Mouse (Mus musculus) liver, postnatal 0 days (tissue): ENCODE measurements at regions not wholly inside any gene's neighbourhood (a gene's known extent, or its start where the extent isn't known, plus 50 kb on each side); places are given as distances from the start of the nearest gene placed in this dataset.

Experiments used
- ATAC-seq: fragments of 200-750 bp; cut with Nextera tagmentation; 2 replicates; pipeline ENCODE4 v1.8.0; 2017; ENCODE audit warnings: mild to moderate bottlenecking, moderate library complexity
- DNase-seq: peaks from one replicate; pipeline ENCODE4 v3.0.0-alpha.2; 2016
- H3K27ac ChIP-seq: fragments of 300-500 bp; sonication (generic); 2 replicates; pipeline ENCODE4 v1.5.1; 2014; ENCODE audit warnings: antibody characterized with exemption, moderate library complexity, mild to moderate bottlenecking, low read depth
- H3K27me3 ChIP-seq: fragments of 300-500 bp; sonication (generic); 2 replicates; pipeline ENCODE4 v1.6.1; 2014; ENCODE audit warnings: low read length, control low read depth, mixed read lengths; ENCODE audit not compliant: insufficient read depth
- H3K36me3 ChIP-seq: fragments of 300-500 bp; sonication (generic); replicated peaks from 2 replicates; pipeline ENCODE4 v1.6.1; 2014; ENCODE audit warnings: mild to moderate bottlenecking, control low read depth, low read length, moderate library complexity, mixed read lengths; ENCODE audit not compliant: insufficient read depth
- H3K4me1 ChIP-seq: fragments of 300-500 bp; sonication (generic); 2 replicates; pipeline ENCODE4 v1.6.1; 2014; ENCODE audit warnings: antibody characterized with exemption, mild to moderate bottlenecking, control low read depth; ENCODE audit not compliant: insufficient read depth
- H3K4me2 ChIP-seq: fragments of 300-500 bp; sonication (generic); 2 replicates; pipeline ENCODE4 v1.6.1; 2014; ENCODE audit warnings: low read depth, mild to moderate bottlenecking, low read length, moderate library complexity, mixed read lengths
- H3K4me3 ChIP-seq: fragments of 300-500 bp; sonication (generic); 2 replicates; pipeline ENCODE4 v1.5.1; 2014; ENCODE audit warnings: low read depth, low read length
- H3K9ac ChIP-seq: fragments of 300-500 bp; sonication (generic); replicated peaks from 2 replicates; pipeline ENCODE4 v1.6.1; 2014; ENCODE audit warnings: mild to moderate bottlenecking, moderate library complexity
- H3K9me3 ChIP-seq: fragments of 300-500 bp; sonication (generic); 2 replicates; pipeline ENCODE4 v1.6.1; 2016; ENCODE audit warnings: mild to moderate bottlenecking, control low read depth, low read length, mixed read lengths
- CTCF ChIP-seq: sonication (generic); IDR thresholded peaks from 2 replicates; pipeline ENCODE4 v1.5.1; 2016; ENCODE audit warnings: antibody characterized with exemption, low read depth
- EP300 ChIP-seq: IDR thresholded peaks from 2 replicates; pipeline ENCODE4 v1.6.1; 2016; ENCODE audit warnings: antibody characterized with exemption, low read depth, mild to moderate bottlenecking
- WGBS: fragments of 180-500 bp; shearing (Covaris S2); extraction: QIAGEN DNeasy Blood & Tissue Kit; methylation state at CpG from one replicate; pipeline ENCODE4 v1.1.7; 2014; ENCODE audit not compliant: insufficient replicate concordance; 5-methylcytosine and 5-hydroxymethylcytosine counted together

DNA sequence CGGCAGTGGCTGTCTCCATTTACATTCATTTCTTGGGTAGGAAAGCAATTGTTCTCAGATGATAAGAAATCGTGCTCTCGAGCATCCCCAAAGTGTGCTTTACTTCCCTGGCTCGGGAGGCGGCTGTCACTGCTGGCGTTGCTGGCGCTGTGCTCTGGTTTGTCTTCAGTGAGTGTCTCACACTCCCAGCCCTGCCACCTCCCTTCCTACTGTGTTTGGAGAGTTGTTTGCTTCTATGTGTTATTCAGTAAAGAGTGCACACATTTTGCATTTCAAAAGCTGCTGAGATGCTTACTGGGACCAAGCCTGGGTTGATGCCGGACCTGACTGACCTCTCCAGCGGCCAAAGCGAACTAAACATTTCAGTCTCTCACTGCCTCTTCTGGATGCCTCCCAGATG lies 129.3 kb upstream of the Npvf start:
- no peak for ATAC-seq
- H3K9me3 ChIP-seq, result peaks cover 3% of the 10 kb centered on the region; the same call in 1 of the 2 replicates
- TF ChIP-seq EP300 (no peak), CTCF (no peak)
- no peak overlapping the region for H3K9ac ChIP-seq
- no peaks in the 10 kb centered on the region for H3K36me3 ChIP-seq
- WGBS, result 67% methylated on average over 10 of the region's 10 CpGs
- no peak overlapping the region for H3K4me2 ChIP-seq
- no peak overlapping the region for H3K27ac ChIP-seq
- H3K4me1 ChIP-seq, result no peaks in the 10 kb centered on the region
- DNase-seq, result no peak
- H3K27me3 ChIP-seq, result no peaks in the 10 kb centered on the region
- no peak overlapping the region for H3K4me3 ChIP-seq

DNA sequence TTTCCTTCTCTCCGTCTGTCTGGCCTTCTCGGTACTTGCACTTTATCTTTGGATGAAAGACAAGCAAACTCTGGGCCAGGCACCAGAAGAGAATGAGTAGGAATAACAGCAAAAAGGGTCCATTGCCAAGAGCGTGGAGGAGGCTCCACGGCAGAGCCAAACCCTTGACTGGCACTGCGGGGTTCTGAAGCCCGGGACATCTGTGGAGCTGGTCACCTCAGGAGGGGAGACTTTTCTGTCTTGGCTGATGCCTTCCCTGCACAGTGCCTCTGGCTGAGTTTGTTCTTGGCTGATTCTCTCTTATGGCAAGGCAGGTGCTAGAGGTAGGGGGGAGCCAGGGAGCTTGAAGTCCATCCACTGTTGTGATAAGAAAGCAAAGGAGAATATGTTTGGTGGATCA lies 130.1 kb upstream of the Npvf start:
- peaks cover 3% of the 10 kb centered on the region; the same call in 1 of the 2 replicates for H3K9me3 ChIP-seq
- no peak overlapping the region for H3K27ac ChIP-seq
- no peak overlapping the region for H3K4me3 ChIP-seq
- no peak overlapping the region for H3K4me2 ChIP-seq
- no peak for DNase-seq
- no peaks in the 10 kb centered on the region for H3K27me3 ChIP-seq
- no peaks in the 10 kb centered on the region for H3K36me3 ChIP-seq
- no peak for ATAC-seq
- WGBS, result 81% methylated on average over 6 of the region's 6 CpGs
- no peak overlapping the region for H3K9ac ChIP-seq
- no peak for TF ChIP-seq CTCF
- TF ChIP-seq EP300, result no peak
- H3K4me1 ChIP-seq, result no peaks in the 10 kb centered on the region

DNA sequence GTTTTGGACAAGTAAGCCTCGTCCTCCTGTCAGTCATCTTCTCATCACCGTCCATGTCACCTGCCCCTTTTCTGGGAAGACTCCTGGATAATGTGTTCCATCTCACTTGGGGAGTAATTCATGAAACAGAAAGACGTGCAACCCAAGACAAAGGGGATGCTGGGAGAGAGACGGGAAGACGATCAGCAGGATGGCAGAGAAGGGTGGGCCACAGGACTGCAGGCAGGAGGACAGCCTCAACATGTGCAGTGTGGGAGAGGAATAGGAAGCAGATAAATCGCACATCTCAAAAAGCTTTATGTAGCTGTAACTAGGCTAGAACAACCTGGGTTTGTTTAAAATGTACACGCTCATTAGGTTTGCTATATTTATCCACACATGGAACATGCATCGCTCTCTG lies 133.4 kb upstream of the Npvf start:
- Histone ChIP-seq H3K4me3 (no peak overlapping the region), H3K27ac (no peak overlapping the region), H3K4me2 (no peak overlapping the region), H3K9ac (no peak overlapping the region), H3K36me3 (no peaks in the 10 kb centered on the region), H3K27me3 (no peaks in the 10 kb centered on the region), H3K9me3 (peaks cover 3% of the 10 kb centered on the region; the same call in 1 of the 2 replicates), H3K4me1 (no peaks in the 10 kb centered on the region)
- no peak for ATAC-seq
- no peak for TF ChIP-seq CTCF
- no peak for TF ChIP-seq EP300
- no peak for DNase-seq
- 81% methylated on average over 8 of the region's 8 CpGs for WGBS

DNA sequence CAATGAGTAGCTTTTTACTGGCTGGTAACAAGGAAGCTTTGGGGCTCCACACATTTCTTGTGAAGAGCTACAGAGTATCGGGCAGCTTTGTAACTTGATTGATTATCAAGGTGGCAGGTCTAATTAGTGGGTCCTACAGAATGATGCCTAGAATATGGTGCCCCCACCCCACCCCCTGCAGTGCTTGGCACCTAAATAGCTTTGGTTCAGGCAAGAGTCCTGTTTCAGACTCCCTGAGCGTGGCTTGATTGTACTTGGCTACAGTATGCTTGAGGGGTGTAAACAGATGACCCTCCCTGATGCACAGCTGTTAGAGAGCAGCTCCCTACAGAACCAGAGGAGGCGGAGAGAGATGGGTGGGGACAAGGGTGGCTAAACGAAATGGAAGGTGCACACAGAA lies 145.7 kb upstream of the Npvf start:
- H3K4me1 ChIP-seq, result no peaks in the 10 kb centered on the region
- no peak overlapping the region for H3K4me2 ChIP-seq
- DNase-seq (no peak), ATAC-seq (no peak)
- no peaks in the 10 kb centered on the region for H3K9me3 ChIP-seq
- 59% methylated on average over 4 of the region's 4 CpGs for WGBS
- no peak overlapping the region for H3K27ac ChIP-seq
- H3K9ac ChIP-seq, result no peak overlapping the region
- no peak overlapping the region for H3K4me3 ChIP-seq
- H3K27me3 ChIP-seq, result 0 out of 2 replicates have a peak, but pooled peaks cover 3% of the 10 kb centered on the region
- no peaks in the 10 kb centered on the region for H3K36me3 ChIP-seq
- no peak for TF ChIP-seq CTCF

DNA sequence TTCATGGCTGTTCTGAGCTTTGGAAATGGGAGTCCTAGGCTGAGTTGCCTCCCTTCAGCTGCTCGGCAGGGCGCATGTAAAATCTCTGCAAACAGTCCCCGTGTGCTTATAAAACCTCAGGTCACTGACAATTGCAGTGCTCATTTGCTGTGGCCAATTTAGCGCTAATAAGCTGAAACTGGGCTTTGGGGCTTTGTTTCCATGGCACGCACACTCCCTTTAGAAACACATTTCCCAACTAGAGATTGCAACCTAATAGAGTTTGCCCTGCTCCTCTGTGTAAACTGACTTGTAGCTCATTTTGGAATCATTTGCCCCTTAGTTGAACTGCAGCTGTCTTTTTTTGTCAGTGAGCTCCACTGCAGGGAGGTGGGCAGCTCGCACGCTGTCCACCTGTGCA lies 148.7 kb upstream of the Npvf start:
- WGBS, result 64% methylated on average over 7 of the region's 7 CpGs
- Histone ChIP-seq H3K36me3 (no peaks in the 10 kb centered on the region), H3K27ac (no peak overlapping the region), H3K9ac (no peak overlapping the region), H3K9me3 (no peaks in the 10 kb centered on the region), H3K4me3 (no peak overlapping the region), H3K27me3 (0 out of 2 replicates have a peak, but pooled peaks cover 6% of the 10 kb centered on the region), H3K4me2 (no peak overlapping the region), H3K4me1 (no peaks in the 10 kb centered on the region)
- TF ChIP-seq CTCF, result no peak
- no peak for TF ChIP-seq EP300
- no peak for ATAC-seq
- no peak for DNase-seq

DNA sequence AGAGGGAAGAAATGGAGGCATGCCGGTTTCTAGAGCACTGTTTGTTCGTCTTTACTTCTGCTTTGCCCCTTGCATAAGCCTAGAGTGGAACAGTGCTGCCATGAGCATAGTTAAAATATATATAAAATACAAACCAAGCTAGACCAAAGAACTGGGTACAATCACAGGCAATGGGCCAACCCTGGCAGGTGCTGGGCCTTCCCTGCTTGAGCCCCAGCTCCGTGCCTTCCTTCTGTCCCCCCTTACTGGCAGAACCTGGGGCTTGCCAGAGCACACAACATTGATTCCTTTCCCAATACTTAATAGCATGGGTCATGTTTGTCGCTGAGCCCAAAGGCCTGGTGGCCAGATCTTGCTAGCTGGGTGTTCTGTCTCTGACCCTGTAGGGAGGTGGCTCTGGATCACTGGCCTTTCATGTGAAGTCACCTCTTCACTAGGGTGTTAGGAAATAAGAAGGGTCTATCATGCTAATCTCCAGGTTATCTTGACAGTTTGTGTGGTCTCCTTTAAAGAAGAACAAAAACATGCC lies 150.3 kb upstream of the Npvf start:
- no peak overlapping the region for H3K4me3 ChIP-seq
- DNase-seq (no peak), ATAC-seq (no peak)
- no peaks in the 10 kb centered on the region for H3K36me3 ChIP-seq
- 59% methylated on average over 4 of the region's 4 CpGs for WGBS
- 0 out of 2 replicates have a peak, but pooled peaks cover 6% of the 10 kb centered on the region for H3K27me3 ChIP-seq
- no peak overlapping the region for H3K4me2 ChIP-seq
- H3K27ac ChIP-seq, result no peak overlapping the region
- TF ChIP-seq EP300 (no peak), CTCF (no peak)
- H3K4me1 ChIP-seq, result no peaks in the 10 kb centered on the region
- no peaks in the 10 kb centered on the region for H3K9me3 ChIP-seq
- no peak overlapping the region for H3K9ac ChIP-seq
